Mouse (Mus musculus) layer of hippocampus, adult 11-12 months (tissue): ENCODE results near the gene Slc22a12.

Source experiments
- DNase-seq: peaks from one replicate; pipeline ENCODE4 v3.0.0; 2022; ENCODE audit warnings: low spot score

Gene Slc22a12

GRCm38 (mm10) chr19:6542367-6543034 is at the start of gene Slc22a12:
TSS of gene Slc22a12 (minus strand) at chr19:6543032.
- no peak for DNase-seq

DNA sequence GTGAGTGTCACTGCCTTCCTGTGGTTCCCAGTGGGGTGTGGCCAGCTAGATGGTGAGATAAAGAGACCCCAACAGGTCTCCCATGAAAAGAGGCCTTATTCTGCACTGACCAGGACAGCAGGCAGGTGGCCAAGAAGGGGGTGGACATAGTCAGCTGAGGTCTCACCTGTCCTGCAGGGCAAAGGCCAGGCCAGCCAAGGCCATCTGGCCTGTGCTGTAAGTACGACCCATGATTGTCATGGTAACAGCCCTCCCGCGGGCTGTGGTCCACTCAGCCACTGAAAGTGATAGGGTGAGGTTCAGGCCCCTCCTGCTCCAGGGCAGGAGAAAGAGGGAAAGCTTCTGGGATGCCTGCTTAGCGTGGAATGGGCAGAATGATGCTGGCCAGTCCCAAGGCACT is 29.2 kb upstream of the Slc22a12 start:
- no peak for DNase-seq

GRCm38 (mm10) chr19:6571476-6571875 is 28.6 kb upstream of the Slc22a12 start:
- DNase-seq: no peak

DNA sequence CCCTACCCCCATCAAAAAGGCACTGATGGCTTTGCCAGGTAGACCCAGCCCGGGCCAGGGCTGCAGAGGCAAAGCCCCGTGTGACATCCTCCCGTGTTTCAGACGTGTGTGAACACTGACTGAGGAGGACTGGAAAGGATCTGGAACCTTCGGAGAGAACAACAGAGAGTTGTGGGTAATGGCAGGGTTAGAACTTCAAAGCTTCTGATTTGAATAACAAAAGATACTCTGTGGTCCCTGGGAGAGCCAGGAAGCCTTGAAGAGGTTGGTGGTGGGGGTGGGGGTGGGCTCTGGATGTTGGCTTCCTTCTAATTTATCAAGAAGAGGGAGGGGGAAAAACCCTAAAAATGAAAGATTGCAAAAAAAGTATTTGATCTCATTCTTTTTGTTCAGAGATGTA is 26.7 kb upstream of the Slc22a12 start:
- no peak for DNase-seq

GRCm38 (mm10) chr19:6569021-6569420 is 26.2 kb upstream of the Slc22a12 start:
- DNase-seq: no peak

DNA sequence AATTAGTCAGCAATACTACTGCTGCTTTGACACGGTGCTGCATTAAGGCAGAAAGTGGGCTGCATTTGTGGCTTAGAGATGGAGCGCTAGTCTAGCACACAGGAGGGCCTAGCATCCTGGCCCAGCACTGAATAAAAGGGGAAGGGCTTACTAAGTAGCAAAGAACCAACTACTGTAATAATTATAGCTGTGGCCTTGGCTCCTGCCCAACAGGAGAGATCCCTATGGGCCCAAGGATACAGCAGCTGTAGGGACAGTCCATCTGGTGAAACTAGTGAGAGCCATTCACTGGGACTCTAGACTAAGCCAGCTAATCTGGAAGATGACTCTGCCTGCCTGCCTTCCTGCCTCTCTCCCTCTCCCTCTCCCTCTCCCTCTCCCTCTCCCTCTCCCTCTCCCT is 23.6 kb upstream of the Slc22a12 start:
- DNase-seq: no peak

DNA sequence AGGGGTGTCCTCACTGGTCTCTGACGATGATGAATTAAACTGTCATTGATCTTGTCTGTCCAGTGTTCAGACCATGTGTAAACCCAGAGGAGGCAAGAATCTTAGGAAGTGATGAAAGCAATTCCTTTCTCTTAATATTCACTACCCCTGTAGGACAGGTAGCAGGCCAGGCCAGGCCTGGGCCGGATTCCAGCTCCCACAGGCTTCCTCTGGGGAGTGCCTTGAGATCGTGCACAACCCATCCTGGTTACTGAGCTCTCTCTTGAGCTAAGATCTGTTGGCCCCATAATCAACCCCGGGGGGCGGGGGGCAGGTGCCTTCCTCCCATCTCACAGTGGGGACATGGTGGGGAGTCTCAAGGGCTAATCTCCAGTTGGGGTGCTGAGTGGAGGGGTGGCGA is 22.3 kb upstream of the Slc22a12 start:
- no peak for DNase-seq

GRCm38 (mm10) chr19:6560246-6560815 is 17.5 kb upstream of the Slc22a12 start:
- DNase-seq: no peak

- no peak for DNase-seq
Observed at GRCm38 (mm10) chr19:6559576-6559975, 16.7 kb upstream of the Slc22a12 start.

GRCm38 (mm10) chr19:6553819-6554582 is 11.2 kb upstream of the Slc22a12 start:
- DNase-seq: no peak

GRCm38 (mm10) chr19:6553174-6553573 is 10.3 kb upstream of the Slc22a12 start:
- no peak for DNase-seq

GRCm38 (mm10) chr19:6552302-6553028 is 9.6 kb upstream of the Slc22a12 start:
- DNase-seq: no peak

- no peak for DNase-seq
Observed at GRCm38 (mm10) chr19:6551215-6551614, 8.4 kb upstream of the Slc22a12 start.

DNA sequence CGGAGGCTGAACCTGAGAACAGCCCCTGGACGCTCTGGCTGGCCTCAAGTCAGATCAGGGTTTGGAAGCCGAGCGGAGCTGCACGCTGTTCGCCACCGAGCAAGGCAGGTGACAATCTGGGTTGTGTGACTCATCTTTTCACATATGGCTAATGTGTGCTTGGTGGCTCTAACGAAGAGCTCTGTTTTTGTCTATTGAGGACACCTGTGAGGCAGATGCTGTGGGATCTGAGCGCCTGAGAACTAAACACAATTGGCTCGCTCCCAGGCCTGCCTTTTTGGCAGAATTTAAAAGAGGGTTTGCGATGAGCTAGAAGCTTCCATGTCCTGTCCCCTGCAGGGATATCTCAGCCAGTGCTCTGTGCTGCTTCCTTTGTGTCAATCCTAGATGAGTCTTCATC is 6.7 kb upstream of the Slc22a12 start:
- no peak for DNase-seq

- peak; percentile 30 for DNase-seq
Observed at GRCm38 (mm10) chr19:6548431-6549410, 5.9 kb upstream of the Slc22a12 start.

DNA sequence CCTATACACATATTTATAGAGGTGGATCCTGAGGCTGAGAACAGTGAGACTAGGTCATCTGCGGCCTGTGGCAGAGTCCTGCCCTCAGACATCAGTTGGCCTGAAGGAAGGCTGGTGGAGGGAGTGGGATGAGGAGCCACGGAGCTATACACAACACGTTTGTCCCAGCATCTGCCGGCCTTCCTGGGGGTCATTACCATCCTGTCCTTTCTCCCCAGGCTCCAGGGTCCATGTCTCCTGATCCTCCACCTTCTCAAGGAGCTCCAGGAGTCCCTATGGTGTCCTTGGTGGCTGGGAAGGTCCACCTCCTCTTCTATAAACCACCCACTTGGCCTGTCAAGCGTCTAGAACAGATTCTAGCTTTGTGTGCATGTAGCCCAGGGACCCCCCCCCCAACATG is 5.0 kb upstream of the Slc22a12 start:
- DNase-seq: no peak

GRCm38 (mm10) chr19:6546096-6546495 is 3.3 kb upstream of the Slc22a12 start:
- DNase-seq: no peak

DNA sequence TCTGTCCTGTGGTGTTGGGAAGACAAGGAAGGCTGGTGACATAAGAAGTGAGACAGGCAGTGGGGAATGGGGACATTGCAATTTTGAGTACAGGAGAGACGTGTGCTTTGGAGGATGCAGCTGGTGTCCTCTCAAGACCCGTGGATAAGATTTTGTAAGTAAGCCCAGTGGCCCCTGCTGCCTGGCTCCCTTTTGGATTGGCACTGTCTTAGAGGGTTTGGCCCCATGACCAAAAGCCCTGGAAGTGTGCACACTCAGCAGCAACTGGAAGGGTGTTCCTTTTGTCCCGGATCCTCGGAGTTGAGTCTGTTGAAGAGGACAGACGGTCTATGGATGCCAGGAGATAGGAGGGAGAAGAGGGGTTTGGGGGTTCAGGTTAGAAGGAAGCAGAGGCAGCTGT is 2.6 kb upstream of the Slc22a12 start:
- DNase-seq: peak; percentile 2

DNA sequence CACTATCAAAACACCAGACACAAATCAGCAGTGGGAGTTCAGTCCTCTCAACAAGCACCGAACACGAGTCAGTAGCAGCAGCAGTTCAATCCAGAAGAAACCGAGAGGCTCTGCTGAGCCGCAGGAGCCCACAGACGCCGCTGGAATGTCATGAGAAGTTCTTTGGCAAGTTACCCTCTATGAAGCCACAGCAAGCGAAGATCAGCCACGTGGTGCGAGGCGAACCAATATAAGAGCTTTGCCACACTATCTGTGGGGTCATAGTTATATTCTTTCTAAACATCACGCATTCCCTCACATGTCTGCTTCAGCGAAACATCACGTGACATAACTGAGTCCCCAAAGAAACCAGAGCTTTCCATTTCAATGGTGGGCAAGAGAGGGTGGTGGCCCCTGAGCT is 1.9 kb upstream of the Slc22a12 start:
- no peak for DNase-seq

GRCm38 (mm10) chr19:6543518-6543917 is 686 bp upstream of the Slc22a12 start:
- DNase-seq: peak; percentile 5

GRCm38 (mm10) chr19:6543035-6543383 is 177 bp upstream of the Slc22a12 start:
- peak; percentile 3 for DNase-seq

DNA sequence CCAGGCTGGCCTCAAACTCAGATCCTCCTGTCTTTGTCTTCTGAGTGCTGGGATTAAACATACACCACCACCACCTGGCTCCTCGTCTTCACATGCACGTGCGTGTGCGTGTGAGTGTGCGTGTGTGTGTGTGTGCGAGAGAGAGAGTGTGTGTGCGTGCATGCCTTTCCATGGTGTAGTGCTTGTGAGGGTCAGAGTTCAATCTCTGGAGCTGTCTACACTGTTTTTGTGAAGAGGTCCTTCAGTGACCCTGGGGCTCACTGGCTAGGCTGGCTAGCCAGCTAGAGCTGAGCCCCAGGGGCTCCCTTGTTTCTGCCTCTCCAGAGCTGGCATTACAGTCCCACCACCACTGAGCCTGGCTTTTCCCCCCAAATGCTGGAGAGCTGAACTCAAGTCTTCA is 1.3 kb downstream of the Slc22a12 start:
- no peak for DNase-seq
